Mouse (Mus musculus) forebrain, postnatal 0 days (tissue): ENCODE results near the gene Nfkbia. TPM values are rescaled to one million over a fixed set of nuclear protein-coding genes. Genes with fewer than 3 reads are reported as not detected.

Experiments
- ATAC-seq: fragments of 200-750 bp; cut with Nextera tagmentation; 2 replicates; pipeline ENCODE4 v1.8.0; 2017; ENCODE audit warnings: mild to moderate bottlenecking, moderate library complexity
- DNase-seq: peaks from one replicate; pipeline ENCODE4 v3.0.0-alpha.2; 2015
- H3K27ac ChIP-seq: fragments of 300-500 bp; sonication (generic); 2 replicates; pipeline ENCODE4 v1.5.1; 2014; ENCODE audit warnings: low read depth, mild to moderate bottlenecking, antibody characterized with exemption, low read length, moderate library complexity, mixed read lengths
- H3K27me3 ChIP-seq: fragments of 300-500 bp; sonication (generic); 2 replicates; pipeline ENCODE4 v1.6.1; 2014; ENCODE audit warnings: mild to moderate bottlenecking, low read length, mixed read lengths; ENCODE audit not compliant: insufficient read depth
- H3K36me3 ChIP-seq: fragments of 300-500 bp; sonication (generic); 2 replicates; pipeline ENCODE4 v1.6.1; 2014; ENCODE audit warnings: mild to moderate bottlenecking, moderate library complexity; ENCODE audit not compliant: insufficient read depth
- H3K4me1 ChIP-seq: fragments of 300-500 bp; sonication (generic); 2 replicates; pipeline ENCODE4 v1.6.1; 2014; ENCODE audit warnings: antibody characterized with exemption; ENCODE audit not compliant: insufficient read depth
- H3K4me2 ChIP-seq: fragments of 300-500 bp; sonication (generic); 2 replicates; pipeline ENCODE4 v1.6.1; 2014; ENCODE audit warnings: low read depth, mild to moderate bottlenecking, moderate library complexity
- H3K4me3 ChIP-seq: fragments of 300-500 bp; sonication (generic); 2 replicates; pipeline ENCODE4 v1.5.1; 2014; ENCODE audit warnings: low read depth, low read length, mixed read lengths
- H3K9ac ChIP-seq: fragments of 300-500 bp; sonication (generic); 2 replicates; pipeline ENCODE4 v1.6.1; 2014; ENCODE audit warnings: mild to moderate bottlenecking
- H3K9me3 ChIP-seq: fragments of 300-500 bp; sonication (generic); 2 replicates; pipeline ENCODE4 v1.6.1; 2016; ENCODE audit warnings: low read length
- CTCF ChIP-seq: sonication (generic); IDR thresholded peaks from 2 replicates; pipeline ENCODE4 v1.5.1; 2016; ENCODE audit warnings: antibody characterized with exemption, control low read depth, low read depth
- WGBS: fragments of 180-500 bp; shearing (Covaris S2); extraction: QIAGEN DNeasy Blood & Tissue Kit; methylation state at CpG from one replicate; pipeline ENCODE4 v1.1.7; 2014; 5-methylcytosine and 5-hydroxymethylcytosine counted together
- polyA plus RNA-seq: library from polyadenylated mRNA; unstranded; fragments of >200 nt; fragmentation: Nextera tagmentation; extraction: Ambion mirVana; gene quantifications from 2 replicates; pipeline ENCODE4 v1.2.1, GENCODE M21; 2015
- total RNA-seq: library from RNA; depleted of rRNA; stranded (reverse); fragments of >200 nt; gene quantifications from 2 replicates; pipeline ENCODE4 v1.2.3, GENCODE M21; 2014

Nfkbia gene
- total and polyA plus RNA-seq, 2 experiments from 2014 or later: 48.2 to 75.8 TPM

GRCm38 (mm10) chr12:55456893-55457292, 35.6 kb downstream of the Nfkbia start:
- H3K27ac ChIP-seq: no peak overlapping the region
- no peak overlapping the region for H3K9ac ChIP-seq
- H3K4me3 ChIP-seq: no peak overlapping the region
- H3K4me1 ChIP-seq: no peaks in the 10 kb centered on the region
- TF ChIP-seq CTCF: no peak
- H3K27me3 ChIP-seq: no peaks in the 10 kb centered on the region
- 82% methylated on average over 5 of the region's 5 CpGs for WGBS
- no peaks in the 10 kb centered on the region for H3K36me3 ChIP-seq
- no peak overlapping the region for H3K4me2 ChIP-seq
- ATAC-seq (peak; percentile 54; the same call in 1 of the 2 replicates), DNase-seq (no peak)
- no peaks in the 10 kb centered on the region for H3K9me3 ChIP-seq

GRCm38 (mm10) chr12:55456136-55456535, 36.3 kb downstream of the Nfkbia start:
- Histone ChIP-seq H3K9me3 (no peaks in the 10 kb centered on the region), H3K4me3 (no peak overlapping the region), H3K27ac (no peak overlapping the region), H3K36me3 (no peaks in the 10 kb centered on the region), H3K4me1 (no peaks in the 10 kb centered on the region), H3K27me3 (no peaks in the 10 kb centered on the region), H3K9ac (no peak overlapping the region), H3K4me2 (no peak overlapping the region)
- no peak for TF ChIP-seq CTCF
- ATAC-seq (no peak), DNase-seq (no peak)
- WGBS: 55% methylated on average over 3 of the region's 3 CpGs

- ATAC-seq: no peak
- H3K9ac ChIP-seq: no peak overlapping the region
- DNase-seq: no peak
- no peaks in the 10 kb centered on the region for H3K36me3 ChIP-seq
- no peak for TF ChIP-seq CTCF
- no peak overlapping the region for H3K4me2 ChIP-seq
- no peak overlapping the region for H3K4me3 ChIP-seq
- WGBS: 55% methylated on average over 9 of the region's 10 CpGs
- H3K9me3 ChIP-seq: no peaks in the 10 kb centered on the region
- H3K27me3 ChIP-seq: no peaks in the 10 kb centered on the region
- no peak overlapping the region for H3K27ac ChIP-seq
- no peaks in the 10 kb centered on the region for H3K4me1 ChIP-seq
Measured at GRCm38 (mm10) chr12:55455206-55455605, 37.2 kb downstream of the Nfkbia start.

- no peak for TF ChIP-seq CTCF
- 66% methylated on average over 4 of the region's 4 CpGs for WGBS
- H3K27me3 ChIP-seq: no peaks in the 10 kb centered on the region
- H3K36me3 ChIP-seq: no peaks in the 10 kb centered on the region
- DNase-seq (no peak), ATAC-seq (no peak)
- H3K9ac ChIP-seq: no peak overlapping the region
- no peak overlapping the region for H3K27ac ChIP-seq
- no peak overlapping the region for H3K4me3 ChIP-seq
- no peaks in the 10 kb centered on the region for H3K9me3 ChIP-seq
- H3K4me2 ChIP-seq: no peak overlapping the region
- no peaks in the 10 kb centered on the region for H3K4me1 ChIP-seq
Measured at GRCm38 (mm10) chr12:55453924-55454323, 38.5 kb downstream of the Nfkbia start.

GRCm38 (mm10) chr12:55452839-55453238, 39.6 kb downstream of the Nfkbia start:
- ATAC-seq (no peak), DNase-seq (no peak)
- Histone ChIP-seq H3K36me3 (no peaks in the 10 kb centered on the region), H3K4me3 (no peak overlapping the region), H3K9me3 (no peaks in the 10 kb centered on the region), H3K4me1 (no peaks in the 10 kb centered on the region), H3K27ac (no peak overlapping the region), H3K9ac (no peak overlapping the region), H3K4me2 (no peak overlapping the region), H3K27me3 (no peaks in the 10 kb centered on the region)
- WGBS: 53% methylated on average over 5 of the region's 5 CpGs
- TF ChIP-seq CTCF: no peak

GRCm38 (mm10) chr12:55450421-55450820, 42.0 kb downstream of the Nfkbia start:
- DNase-seq (no peak), ATAC-seq (no peak)
- Histone ChIP-seq H3K4me1 (peaks cover 17% of the 10 kb centered on the region), H3K9me3 (no peaks in the 10 kb centered on the region), H3K4me2 (no peak overlapping the region), H3K9ac (no peak overlapping the region), H3K27ac (no peak overlapping the region), H3K27me3 (no peaks in the 10 kb centered on the region), H3K36me3 (no peaks in the 10 kb centered on the region), H3K4me3 (no peak overlapping the region)
- 72% methylated on average over 16 of the region's 16 CpGs for WGBS
- TF ChIP-seq CTCF: no peak

GRCm38 (mm10) chr12:55449048-55449447, 43.4 kb downstream of the Nfkbia start:
- Histone ChIP-seq H3K9me3 (no peaks in the 10 kb centered on the region), H3K36me3 (no peaks in the 10 kb centered on the region), H3K9ac (no peak overlapping the region), H3K4me2 (no peak overlapping the region), H3K4me3 (no peak overlapping the region), H3K27me3 (no peaks in the 10 kb centered on the region), H3K4me1 (peaks cover 17% of the 10 kb centered on the region), H3K27ac (no peak overlapping the region)
- DNase-seq (no peak), ATAC-seq (no peak)
- no peak for TF ChIP-seq CTCF
- WGBS: 94% methylated on average over 2 of the region's 2 CpGs

- H3K4me2 ChIP-seq: no peak overlapping the region
Measured at GRCm38 (mm10) chr12:55448457-55448856, 44.0 kb downstream of the Nfkbia start.

More at GRCm38 (mm10) chr12:55448457-55448856, 44.0 kb downstream of the Nfkbia start:
- 74% methylated on average over 2 of the region's 2 CpGs for WGBS
- H3K27ac ChIP-seq: no peak overlapping the region
- DNase-seq (no peak), ATAC-seq (no peak)
- H3K4me1 ChIP-seq: peaks cover 17% of the 10 kb centered on the region
- no peak for TF ChIP-seq CTCF
- H3K4me3 ChIP-seq: no peak overlapping the region
- no peaks in the 10 kb centered on the region for H3K36me3 ChIP-seq
- no peak overlapping the region for H3K9ac ChIP-seq
- no peaks in the 10 kb centered on the region for H3K27me3 ChIP-seq
- no peaks in the 10 kb centered on the region for H3K9me3 ChIP-seq
